Mouse (Mus musculus) spleen, adult 18-20 months (tissue): ENCODE measurements around the gene Arl13b.

Experiments used
- DNase-seq, 2 experiments: peaks; one replicate each; pipeline ENCODE4 v3.0.0; 2022; ENCODE audit warnings: mixed read lengths in 2 of 2

The Arl13b gene

GRCm38 (mm10) chr16:62846498-62847312 lies at the start of gene Arl13b:
Gene Arl13b (minus strand): TSS chr16:62847040.
- DNase-seq, result peak; percentile 82 to 85

GRCm38 (mm10) chr16:62895824-62896223 lies 49.0 kb upstream of the Arl13b start:
- no peak for DNase-seq

GRCm38 (mm10) chr16:62874065-62874464 lies 27.2 kb upstream of the Arl13b start:
- DNase-seq, result no peak

GRCm38 (mm10) chr16:62873180-62873579 lies 26.3 kb upstream of the Arl13b start:
- no peak for DNase-seq

- DNase-seq, result no peak
Observed at GRCm38 (mm10) chr16:62872688-62873117, 25.9 kb upstream of the Arl13b start.

- DNase-seq, result no peak
Observed at GRCm38 (mm10) chr16:62861455-62861854, 14.6 kb upstream of the Arl13b start.

GRCm38 (mm10) chr16:62860140-62860539 lies 13.3 kb upstream of the Arl13b start:
- DNase-seq, result no peak

GRCm38 (mm10) chr16:62858018-62858417 lies 11.2 kb upstream of the Arl13b start:
- DNase-seq, result no peak

- no peak for DNase-seq
Observed at GRCm38 (mm10) chr16:62857498-62857897, 10.7 kb upstream of the Arl13b start.

- DNase-seq, result no peak
Observed at GRCm38 (mm10) chr16:62856273-62856672, 9.4 kb upstream of the Arl13b start.

GRCm38 (mm10) chr16:62855385-62855784 lies 8.5 kb upstream of the Arl13b start:
- DNase-seq, result no peak

GRCm38 (mm10) chr16:62854191-62855068 lies 7.6 kb upstream of the Arl13b start, which contains the start of gene Pros1:
Gene Pros1 (plus strand): TSS chr16:62854307.
- DNase-seq, result peak; percentile 16 to 33

- DNase-seq, result no peak
Observed at GRCm38 (mm10) chr16:62853611-62854126, 6.8 kb upstream of the Arl13b start.

GRCm38 (mm10) chr16:62852464-62853252 lies 5.8 kb upstream of the Arl13b start:
- DNase-seq, result no peak

GRCm38 (mm10) chr16:62845341-62845740 lies 1.5 kb downstream of the Arl13b start:
- DNase-seq, result no peak

GRCm38 (mm10) chr16:62834016-62834735 lies 12.7 kb downstream of the Arl13b start:
- no peak for DNase-seq

- DNase-seq, result peak in 1 of 2 experiments; percentile 35
Observed at GRCm38 (mm10) chr16:62832481-62832880, 14.4 kb downstream of the Arl13b start.

GRCm38 (mm10) chr16:62832027-62832426 lies 14.8 kb downstream of the Arl13b start:
- DNase-seq, result no peak

- DNase-seq, result no peak
Observed at GRCm38 (mm10) chr16:62826156-62827001, 20.5 kb downstream of the Arl13b start.

- DNase-seq, result no peak
Observed at GRCm38 (mm10) chr16:62822472-62822871, 24.4 kb downstream of the Arl13b start.

- DNase-seq, result no peak
Observed at GRCm38 (mm10) chr16:62814491-62814890, 32.3 kb downstream of the Arl13b start, which contains the start of gene Stx19. Gene Stx19 (plus strand): TSS chr16:62814676.
